Mouse (Mus musculus): Measurements from ENCODE around the gene Rassf7. TPM values are rescaled to one million over a fixed set of nuclear protein-coding genes. Genes with fewer than 3 reads are reported as not detected.

Gene Rassf7
- total and polyA plus RNA-seq, 3 experiments: 7.0 to 9.5 TPM; not detected in 1

DNA sequence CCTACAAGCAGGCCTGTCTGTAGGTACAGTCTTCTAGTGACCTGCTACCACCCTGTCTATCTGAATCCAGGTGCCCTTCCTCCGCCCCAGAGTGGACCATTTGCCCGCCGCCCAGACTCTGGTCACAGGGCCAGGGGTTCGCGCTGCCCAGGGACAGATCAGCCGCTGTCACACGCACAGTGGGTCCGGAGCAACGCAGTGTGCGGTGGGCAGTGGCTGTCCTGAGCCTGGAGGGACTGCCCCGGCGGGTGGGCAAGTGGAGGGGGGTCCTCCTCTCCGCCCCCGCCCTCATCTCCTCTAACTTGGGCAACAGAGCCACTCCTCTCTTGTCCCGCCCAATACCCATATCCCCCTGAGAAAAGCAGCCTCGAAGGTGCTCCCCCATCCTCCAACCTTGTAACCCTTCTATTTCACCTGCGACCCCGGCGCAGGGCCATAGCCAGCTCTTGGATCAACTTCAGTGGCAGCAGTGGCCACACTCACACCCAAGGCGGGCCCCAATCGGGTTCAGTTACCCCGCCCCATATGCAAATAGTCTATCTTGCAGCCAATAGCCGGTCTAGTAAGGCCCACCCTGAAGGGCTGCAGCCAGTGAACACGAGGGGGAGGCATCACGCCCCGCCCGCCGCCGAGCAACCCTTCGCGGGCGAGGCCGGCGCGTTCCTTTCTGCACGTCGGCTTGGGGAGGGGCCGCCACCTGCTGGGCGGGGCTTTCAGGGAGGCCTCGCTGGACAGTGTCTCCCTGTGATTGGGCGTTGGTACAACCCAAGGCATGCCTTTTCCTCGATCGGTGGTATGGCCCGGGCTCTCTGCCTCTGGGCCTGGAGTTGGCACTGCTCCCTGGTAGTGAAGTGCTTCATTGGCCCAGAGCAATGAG lies 5.8 kb downstream of the Rassf7 start:
- H3K4me1 ChIP-seq (ENCODE audit: control insufficient read depth in 1 of 2, insufficient read depth in 2 of 2, low read length in 2 of 2): peaks cover 0 to 11% of the 10 kb centered on the region in 2 experiments; a peak in 3 of 4 replicates

DNA sequence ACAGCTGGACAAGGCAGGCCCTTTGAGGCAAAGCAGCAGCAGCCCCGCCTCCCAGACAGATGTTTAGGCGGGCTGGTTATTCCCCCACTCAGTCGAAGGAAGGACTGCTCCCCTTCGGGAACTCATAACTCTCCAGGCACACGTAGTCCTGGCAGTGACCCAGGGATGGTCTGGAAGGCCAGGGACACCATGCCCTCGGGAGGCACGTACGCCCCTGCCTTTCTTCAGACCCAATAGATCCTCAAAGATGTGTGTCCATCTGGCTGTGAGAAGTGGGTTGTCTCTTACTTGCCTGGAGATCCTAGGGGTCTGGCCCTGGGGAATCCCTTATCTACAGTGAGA lies 6.4 kb downstream of the Rassf7 start:
- H3K27me3 ChIP-seq (ENCODE audit: control insufficient read depth in 1 of 2, insufficient read depth in 2 of 2, low read length in 2 of 2): no peaks in the 10 kb centered on the region
- no peaks in the 10 kb centered on the region for H3K79me2 ChIP-seq (ENCODE audit: control insufficient read depth, insufficient read depth, low read length, poor library complexity)
- no peak for DNase-seq (ENCODE audit: low read depth, low spot score)
- TF ChIP-seq POLR2AphosphoS5 (IDR thresholded peaks at IDR 0.05; ENCODE audit: borderline replicate concordance, low read depth, low read length) (no peak), ETS1 (IDR thresholded peaks at IDR 0.05; ENCODE audit: low read depth, low read length) (no peak), NELFE (IDR thresholded peaks at IDR 0.05; ENCODE audit: low read depth, low read length) (no peak), HCFC1 (IDR thresholded peaks at IDR 0.05; ENCODE audit: low read depth, low read length) (peak; percentile 5), MAX (IDR thresholded peaks at IDR 0.05; ENCODE audit: low read length) (peak; percentile 2; the same call in 1 of the 2 replicates), ELF1 (IDR thresholded peaks at IDR 0.05; ENCODE audit: low read depth, low read length) (0 out of 2 replicates have a peak, but pooled peaks have one; percentile 2), MXI1 (IDR thresholded peaks at IDR 0.05; ENCODE audit: low read depth, low read length) (0 out of 2 replicates have a peak, but pooled peaks have one; percentile 0), RCOR1 (IDR thresholded peaks at IDR 0.05; ENCODE audit: low read depth, low read length) (peak; percentile 13; the same call in 1 of the 2 replicates), MYC (IDR thresholded peaks at IDR 0.05; ENCODE audit: low read depth, low read length) (0 out of 2 replicates have a peak, but pooled peaks have one; percentile 8), POLR2A (IDR thresholded peaks at IDR 0.05; ENCODE audit: control insufficient read depth in 1 of 2, insufficient read depth in 1 of 2, low read depth in 1 of 2, low read length in 2 of 2, poor library complexity in 1 of 2) (peak in 1 of 2 experiments; percentile 56; a peak in 1 of 4 replicates), SIN3A (IDR thresholded peaks at IDR 0.05; ENCODE audit: low read length) (0 out of 2 replicates have a peak, but pooled peaks have one; percentile 15), MEF2A (IDR thresholded peaks at IDR 0.05; ENCODE audit: extremely low read depth, insufficient replicate concordance, low read depth, low read length, poor library complexity, severe bottlenecking) (no peak), MAZ (IDR thresholded peaks at IDR 0.05; ENCODE audit: low read depth, low read length) (0 out of 2 replicates have a peak, but pooled peaks have one; percentile 12)
- H3K36me3 ChIP-seq (ENCODE audit: control insufficient read depth in 1 of 2, insufficient read depth in 2 of 2, low read length in 2 of 2): peaks cover 0 to 6% of the 10 kb centered on the region in 2 experiments; a peak in 2 of 4 replicates
- peak overlapping the region; percentile 30 to 36 for H3K4me3 ChIP-seq (ENCODE audit: control insufficient read depth in 1 of 2, insufficient read depth in 1 of 2, low read depth in 2 of 2, low read length in 2 of 2)
- peak overlapping the region; percentile 40 for H3K9ac ChIP-seq (ENCODE audit: control insufficient read depth, low read depth, low read length, poor library complexity, severe bottlenecking)
- no peak overlapping the region for H3K27ac ChIP-seq (ENCODE audit: control insufficient read depth, low read depth, low read length)
- H3K4me1 ChIP-seq (ENCODE audit: control insufficient read depth in 1 of 2, insufficient read depth in 2 of 2, low read length in 2 of 2): peaks cover 0 to 9% of the 10 kb centered on the region in 2 experiments; a peak in 3 of 4 replicates
- no peaks in the 10 kb centered on the region for H3K9me3 ChIP-seq (replicated peaks; ENCODE audit: insufficient read depth, low read length)

More for the DNA sequence above, 5.8 kb downstream of the Rassf7 start:
- H3K27me3 ChIP-seq (ENCODE audit: control insufficient read depth in 1 of 2, insufficient read depth in 2 of 2, low read length in 2 of 2): no peaks in the 10 kb centered on the region
- H3K4me3 ChIP-seq (ENCODE audit: control insufficient read depth in 1 of 2, insufficient read depth in 1 of 2, low read depth in 2 of 2, low read length in 2 of 2): peak overlapping the region; percentile 40 to 45
- peak; percentile 99 for DNase-seq (ENCODE audit: low read depth, low spot score)
- H3K9ac ChIP-seq (ENCODE audit: control insufficient read depth, low read depth, low read length, poor library complexity, severe bottlenecking): peak overlapping the region; percentile 47
- H3K36me3 ChIP-seq (ENCODE audit: control insufficient read depth in 1 of 2, insufficient read depth in 2 of 2, low read length in 2 of 2): peaks cover 0 to 6% of the 10 kb centered on the region in 2 experiments; a peak in 2 of 4 replicates
- TF ChIP-seq MYB (IDR thresholded peaks at IDR 0.05; ENCODE audit: low read depth, low read length) (no peak), CHD1 (IDR thresholded peaks at IDR 0.05; ENCODE audit: low read depth, low read length) (peak; percentile 98), ETS1 (IDR thresholded peaks at IDR 0.05; ENCODE audit: low read depth, low read length) (no peak), USF1 (IDR thresholded peaks at IDR 0.05; ENCODE audit: low read depth, low read length) (peak; percentile 44; the same call in 1 of the 2 replicates), TCF12 (IDR thresholded peaks at IDR 0.05; ENCODE audit: low read depth, low read length) (0 out of 2 replicates have a peak, but pooled peaks have one; percentile 7), NELFE (IDR thresholded peaks at IDR 0.05; ENCODE audit: low read depth, low read length) (peak; percentile 42; the same call in 1 of the 2 replicates), SMC3 (IDR thresholded peaks at IDR 0.05; ENCODE audit: low read depth, low read length) (no peak), MAX (IDR thresholded peaks at IDR 0.05; ENCODE audit: low read length) (0 out of 2 replicates have a peak, but pooled peaks have one; percentile 64), NRF1 (IDR thresholded peaks at IDR 0.05; ENCODE audit: insufficient read depth, low read depth, low read length, poor library complexity, severe bottlenecking) (0 out of 2 replicates have a peak, but pooled peaks have one; percentile 7), MAFK (IDR thresholded peaks at IDR 0.05; ENCODE audit: borderline replicate concordance, low read depth, low read length) (no peak), MEF2A (IDR thresholded peaks at IDR 0.05; ENCODE audit: extremely low read depth, insufficient replicate concordance, low read depth, low read length, poor library complexity, severe bottlenecking) (no peak), POLR2AphosphoS2 (IDR thresholded peaks at IDR 0.05; ENCODE audit: low read length) (no peak), CTCF (IDR thresholded peaks at IDR 0.05 in 2 of 3, conservative IDR thresholded peaks at IDR 0.05 in 1 of 3; ENCODE audit: control insufficient read depth in 1 of 3, insufficient read depth in 1 of 3, low read depth in 2 of 3, low read length in 3 of 3, poor library complexity in 1 of 3, severe bottlenecking in 1 of 3) (no peak), MXI1 (IDR thresholded peaks at IDR 0.05; ENCODE audit: low read depth, low read length) (peak; percentile 19; the same call in 1 of the 2 replicates), HCFC1 (IDR thresholded peaks at IDR 0.05; ENCODE audit: low read depth, low read length) (peak; percentile 61), KAT2A (conservative IDR thresholded peaks at IDR 0.05; ENCODE audit: low read depth, low read length) (no peak), GATA1 (IDR thresholded peaks at IDR 0.05; ENCODE audit: low read depth, low read length) (no peak), E2F4 (IDR thresholded peaks at IDR 0.05; ENCODE audit: borderline replicate concordance, low read depth, low read length) (no peak), SIN3A (IDR thresholded peaks at IDR 0.05; ENCODE audit: low read length) (peak; percentile 72), ZMIZ1 (IDR thresholded peaks at IDR 0.05; ENCODE audit: low read depth, low read length) (0 out of 2 replicates have a peak, but pooled peaks have one; percentile 24), EP300 (IDR thresholded peaks at IDR 0.05; ENCODE audit: low read depth in 1 of 2, low read length in 2 of 2) (no peak), MYC (IDR thresholded peaks at IDR 0.05; ENCODE audit: low read depth, low read length) (0 out of 2 replicates have a peak, but pooled peaks have one; percentile 39), ELF1 (IDR thresholded peaks at IDR 0.05; ENCODE audit: low read depth, low read length) (0 out of 2 replicates have a peak, but pooled peaks have one; percentile 39), USF2 (IDR thresholded peaks at IDR 0.05; ENCODE audit: borderline replicate concordance in 1 of 2, insufficient read depth in 1 of 2, low read depth in 1 of 2, low read length in 2 of 2) (no peak), POLR2A (IDR thresholded peaks at IDR 0.05; ENCODE audit: control insufficient read depth in 1 of 2, insufficient read depth in 1 of 2, low read depth in 1 of 2, low read length in 2 of 2, poor library complexity in 1 of 2) (peak in 1 of 2 experiments; percentile 55; a peak in 1 of 4 replicates), MAZ (IDR thresholded peaks at IDR 0.05; ENCODE audit: low read depth, low read length) (peak; percentile 65; the same call in 1 of the 2 replicates)
- H3K27ac ChIP-seq (ENCODE audit: control insufficient read depth, low read depth, low read length): no peak overlapping the region
- no peaks in the 10 kb centered on the region for H3K79me2 ChIP-seq (ENCODE audit: control insufficient read depth, insufficient read depth, low read length, poor library complexity)
- no peaks in the 10 kb centered on the region for H3K9me3 ChIP-seq (replicated peaks; ENCODE audit: insufficient read depth, low read length)
